Mouse (Mus musculus): ENCODE data around the gene Tbx10.

DNA sequence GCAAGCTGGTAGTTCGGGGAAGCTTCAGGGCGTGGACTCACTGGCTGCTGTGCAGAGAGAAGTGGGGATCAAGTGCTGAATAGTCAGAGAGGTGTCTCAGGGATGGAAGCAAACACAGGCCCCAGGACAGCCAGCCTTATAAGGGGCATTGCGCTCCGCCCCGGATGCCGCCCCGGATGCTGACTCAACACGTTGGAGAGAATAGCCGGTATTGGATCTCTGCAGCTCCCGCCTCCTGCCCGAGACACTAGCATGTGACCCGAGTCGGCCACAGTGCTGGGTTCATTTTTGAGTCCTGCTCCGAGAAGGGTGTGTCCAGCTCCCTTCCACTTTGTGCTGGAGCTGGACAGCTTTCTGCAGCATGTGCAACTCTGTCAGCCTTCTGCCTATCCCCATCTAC is 49.6 kb downstream of the Tbx10 start:
- TF ChIP-seq POLR2A (IDR thresholded peaks at IDR 0.05; ENCODE audit: borderline replicate concordance, extremely low read depth, low read depth, low read length): no peak
- TF ChIP-seq CTCF (IDR thresholded peaks at IDR 0.05; ENCODE audit: insufficient read depth, low read length): no peak
